Mouse (Mus musculus) heart, adult 2 months (tissue): ENCODE results near the gene Cyth3. TPM values are rescaled to one million over a fixed set of nuclear protein-coding genes. Genes with fewer than 3 reads are reported as not detected.

Source experiments
- DNase-seq, 2 experiments: peaks; one replicate each; pipeline ENCODE4 v3.0.0; 2021
- H3K27ac ChIP-seq: fragments of 200-600 bp; 2 replicates; pipeline ENCODE4 v1.8.1; 2022
- H3K27me3 ChIP-seq: fragments of 200-500 bp; 2 replicates; pipeline ENCODE4 v1.6.1; 2012; ENCODE audit warnings: mild to moderate bottlenecking, low read length, inconsistent platforms, mixed read lengths; ENCODE audit not compliant: control insufficient read depth, insufficient read depth
- H3K36me3 ChIP-seq: fragments of 200-500 bp; 2 replicates; pipeline ENCODE4 v1.6.1; 2012; ENCODE audit warnings: low read length, inconsistent platforms; ENCODE audit not compliant: control insufficient read depth, insufficient read depth
- H3K4me1 ChIP-seq: fragments of 200-500 bp; 2 replicates; pipeline ENCODE4 v1.6.1; 2011; ENCODE audit warnings: low read length; ENCODE audit not compliant: control insufficient read depth, insufficient read depth
- H3K4me3 ChIP-seq: fragments of 200-600 bp; 2 replicates; pipeline ENCODE4 v1.8.1; 2022
- H3K79me2 ChIP-seq: fragments of 200-500 bp; replicated peaks from 2 replicates; pipeline ENCODE4 v1.6.1; 2012; ENCODE audit warnings: mild to moderate bottlenecking, inconsistent platforms, low read length, moderate library complexity, mixed read lengths; ENCODE audit not compliant: control insufficient read depth, insufficient read depth
- H3K9ac ChIP-seq: fragments of 200-500 bp; 2 replicates; pipeline ENCODE4 v1.6.1; 2012; ENCODE audit warnings: low read depth, mild to moderate bottlenecking, control low read depth, inconsistent platforms, low read length, mixed read lengths
- CTCF ChIP-seq: fragments of 200-600 bp; IDR thresholded peaks from 2 replicates; pipeline ENCODE4 v1.8.1; 2022; ENCODE audit warnings: antibody characterized with exemption, mild to moderate bottlenecking, moderate library complexity
- EP300 ChIP-seq: fragments of 200-500 bp; IDR thresholded peaks from 2 replicates; pipeline ENCODE4 v1.6.1; 2011; ENCODE audit warnings: low read depth, low read length, control low read depth; ENCODE audit not compliant: insufficient read depth
- POLR2A ChIP-seq: fragments of 200-500 bp; IDR thresholded peaks from 2 replicates; pipeline ENCODE4 v1.6.1; 2011; ENCODE audit warnings: mild to moderate bottlenecking, low read depth, low read length, control low read depth; ENCODE audit not compliant: insufficient read depth
- WGBS: fragments of 180-500 bp; shearing (Covaris S2); methylation state at CpG from one replicate; pipeline ENCODE4 v1.1.7; 2018; 5-methylcytosine and 5-hydroxymethylcytosine counted together
- intact Hi-C: fragments of 180-260 bp; cut with DNase I; formaldehyde crosslinking; loops from one replicate; pipeline ENCODE4 v1.15.1; 2025
- polyA plus RNA-seq: library from polyadenylated mRNA; depleted of rRNA; stranded (reverse); fragments of >200 nt; gene quantifications from 2 replicates; pipeline ENCODE4 v1.2.3, GENCODE M21; 2012
- total RNA-seq, 2 experiments: library from RNA; stranded (reverse); gene quantifications; 2 replicates each; pipeline ENCODE4 v1.2.3; 2021

The Cyth3 gene
- total and polyA plus RNA-seq, 3 experiments: 25.1 to 44.6 (median 26.1) TPM

DNA sequence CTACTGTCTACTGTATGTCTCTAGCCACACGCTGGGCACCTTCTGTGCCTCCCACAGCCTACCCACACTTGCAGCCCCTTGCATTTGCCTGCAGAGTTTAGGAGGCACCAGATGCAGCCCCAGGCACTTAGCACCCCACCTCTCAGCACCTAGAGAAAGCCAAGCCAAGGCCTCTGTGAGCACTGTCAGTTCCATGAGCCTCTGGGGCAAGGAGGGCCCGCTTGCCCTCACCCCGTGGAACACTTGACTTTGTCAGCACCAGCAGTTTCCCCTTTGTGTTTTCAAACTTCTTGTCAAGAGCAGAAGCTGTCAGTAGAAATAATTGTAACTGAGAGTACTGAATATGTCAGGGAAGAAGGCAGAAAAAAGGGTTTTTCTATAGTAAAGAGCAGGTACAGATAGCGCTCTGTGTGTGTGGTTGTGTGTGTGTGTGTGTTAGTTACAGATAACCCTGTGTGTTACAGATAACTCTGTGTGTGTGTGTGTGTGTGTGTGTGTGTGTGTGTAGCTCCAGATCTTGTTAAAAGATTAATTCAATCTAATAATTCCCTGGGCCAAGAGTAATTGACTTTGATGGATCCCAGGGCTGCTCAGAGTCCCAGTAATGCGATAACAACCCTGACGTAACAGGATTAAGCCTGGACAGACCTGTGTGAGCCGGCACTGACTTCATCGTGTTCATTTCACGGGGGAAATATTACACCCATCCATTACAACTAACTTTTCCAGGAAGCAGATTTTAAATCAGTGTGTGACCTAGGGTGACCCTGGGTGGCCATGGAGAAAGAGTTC, 84.0 kb downstream of the Cyth3 start:
- Histone ChIP-seq H3K36me3 (no peaks in the 10 kb centered on the region), H3K4me3 (no peak overlapping the region), H3K4me1 (peaks cover 2% of the 10 kb centered on the region; the same call in 1 of the 2 replicates), H3K9ac (no peak overlapping the region), H3K27ac (no peak overlapping the region; the same call in 1 of the 2 replicates), H3K79me2 (no peaks in the 10 kb centered on the region), H3K27me3 (no peaks in the 10 kb centered on the region)
- WGBS: 54% methylated on average over 9 of the region's 9 CpGs
- DNase-seq: no peak
- intact Hi-C loops: no loop called here
- TF ChIP-seq EP300: no peak
- no peak for TF ChIP-seq POLR2A

GRCm38 (mm10) chr5:143706822-143707200, 84.6 kb downstream of the Cyth3 start:
- intact Hi-C loops: no loop called here
- Histone ChIP-seq H3K4me3 (no peak overlapping the region), H3K9ac (no peak overlapping the region), H3K27me3 (no peaks in the 10 kb centered on the region), H3K79me2 (no peaks in the 10 kb centered on the region), H3K27ac (no peak overlapping the region), H3K36me3 (no peaks in the 10 kb centered on the region), H3K4me1 (peaks cover 2% of the 10 kb centered on the region; the same call in 1 of the 2 replicates)
- no peak for TF ChIP-seq EP300
- no peak for TF ChIP-seq POLR2A
- TF ChIP-seq CTCF: no peak
- 81% methylated on average over 7 of the region's 7 CpGs for whole genome bisulfite sequencing
- no peak for DNase-seq

GRCm38 (mm10) chr5:143711326-143711725, 89.1 kb downstream of the Cyth3 start:
- Histone ChIP-seq H3K79me2 (no peaks in the 10 kb centered on the region), H3K27me3 (no peaks in the 10 kb centered on the region), H3K27ac (no peak overlapping the region), H3K4me1 (no peaks in the 10 kb centered on the region), H3K36me3 (no peaks in the 10 kb centered on the region), H3K9ac (no peak overlapping the region), H3K4me3 (no peak overlapping the region)
- intact Hi-C loops: loop anchor here (1.0 to 5.0 kb wide), 3 partner anchors 34 to 274 kb away; no protein-coding TSS in a partner anchor
- TF ChIP-seq CTCF: peak; percentile 96
- peak; percentile 76; the same call in 1 of the 2 replicates for TF ChIP-seq EP300
- 0 out of 2 replicates have a peak, but pooled peaks have one; percentile 3 for TF ChIP-seq POLR2A
- 13% methylated on average over 7 of the region's 7 CpGs for WGBS
- DNase-seq: peak; percentile 72 to 80

GRCm38 (mm10) chr5:143712011-143712800, 90.0 kb downstream of the Cyth3 start:
- no peak for DNase-seq
- 77% methylated on average over 14 of the region's 14 CpGs for WGBS
- intact Hi-C loops: loop anchor here (5.0 kb wide), 2 partner anchors 35 to 275 kb away; no protein-coding TSS in a partner anchor

DNA sequence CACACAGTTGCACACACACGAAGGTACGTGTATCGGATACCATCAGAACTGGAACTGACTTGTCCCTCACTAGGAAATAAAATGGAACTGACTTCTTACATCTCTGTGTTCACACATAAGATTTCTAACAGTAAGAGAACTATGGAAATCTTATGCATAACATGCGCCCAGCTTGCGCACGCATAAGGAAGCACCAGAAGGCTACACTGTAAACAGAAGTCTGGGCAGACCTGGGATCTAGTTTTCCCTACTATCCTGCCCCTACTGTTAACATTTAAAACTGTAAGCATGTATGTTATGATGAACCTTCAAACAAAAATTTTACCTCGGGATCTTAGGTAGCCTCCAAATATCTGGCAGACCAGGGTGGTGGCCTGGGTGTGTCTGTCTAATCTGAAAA, 99.7 kb downstream of the Cyth3 start:
- intact Hi-C loops: no loop called here
- Histone ChIP-seq H3K27ac (no peak overlapping the region), H3K4me1 (no peaks in the 10 kb centered on the region), H3K27me3 (no peaks in the 10 kb centered on the region), H3K4me3 (no peak overlapping the region), H3K36me3 (no peaks in the 10 kb centered on the region; the same call in 1 of the 2 replicates), H3K79me2 (no peaks in the 10 kb centered on the region; the same call in 1 of the 2 replicates), H3K9ac (no peak overlapping the region)
- DNase-seq: no peak
- WGBS: 92% methylated on average over 7 of the region's 7 CpGs
- TF ChIP-seq CTCF: no peak
- no peak for TF ChIP-seq POLR2A
- TF ChIP-seq EP300: no peak

More at GRCm38 (mm10) chr5:143712011-143712800, 90.0 kb downstream of the Cyth3 start:
- no peaks in the 10 kb centered on the region for H3K36me3 ChIP-seq
- no peaks in the 10 kb centered on the region for H3K4me1 ChIP-seq
- TF ChIP-seq POLR2A (no peak), CTCF (no peak), EP300 (no peak)
- H3K4me3 ChIP-seq: no peak overlapping the region
- H3K79me2 ChIP-seq: no peaks in the 10 kb centered on the region
- no peak overlapping the region for H3K9ac ChIP-seq
- no peaks in the 10 kb centered on the region for H3K27me3 ChIP-seq
- no peak overlapping the region for H3K27ac ChIP-seq
